Comparison of ENCODE assay signal across 8 mouse cellular contexts in the genomic region with DNA sequence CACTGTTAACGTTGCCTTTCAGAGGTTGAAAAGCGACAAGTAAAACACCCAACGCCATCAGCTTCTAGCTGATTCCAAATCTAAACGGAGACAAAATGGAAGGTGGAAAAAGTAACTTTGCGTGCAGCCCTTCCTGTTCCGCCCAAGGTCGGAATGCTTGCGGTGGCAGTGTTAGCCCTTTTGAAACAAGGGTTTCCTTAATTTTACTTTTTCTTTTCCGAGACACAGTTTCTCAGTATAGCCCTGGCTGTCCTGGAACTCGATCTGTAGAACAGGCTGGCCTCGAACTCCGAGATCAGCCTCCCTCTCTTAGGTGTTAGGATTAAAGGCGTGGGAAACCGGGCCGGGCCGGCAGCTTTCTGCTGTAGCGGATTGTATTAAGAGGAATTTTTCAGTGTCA. TPM values are rescaled to one million over a fixed set of nuclear protein-coding genes. Genes with fewer than 3 reads are reported as not detected.
DNase-seq lines count a peak whose midpoint lies in the region; ATAC-seq and TF ChIP-seq lines count a peak whose summit lies in the region.

No protein-coding gene starts in this region.

- H3K4me1 ChIP-seq in testis, adult 2 months (ENCODE audit: control insufficient read depth, insufficient read depth, low read length): peaks cover 7% of the 10 kb centered on the region

- DNase-seq in cerebellum, adult 9-10 months: peak; percentile 45
- DNase-seq in 3T3-L1 (ENCODE audit: low read depth, low spot score): peak; percentile 45
- DNase-seq in c-Kit-positive CD71-negative TER-119-negative erythroid progenitor cells, embryonic 14.5 days (ENCODE audit: low read depth): peak; percentile 33
- peak; percentile 28 for DNase-seq in heart, postnatal 4 days
- peak; percentile 50 to 64 for DNase-seq in kidney, postnatal 4 days

- no peak for TF ChIP-seq POLR2A in testis, adult 2 months (IDR thresholded peaks at IDR 0.05; ENCODE audit: control insufficient read depth, low read depth, low read length)

- no peaks in the 10 kb centered on the region for H3K36me3 ChIP-seq in macrophage (ENCODE audit: inconsistent target)
- H3K36me3 ChIP-seq in testis, adult 2 months (ENCODE audit: control insufficient read depth, insufficient read depth, low read length): no peaks in the 10 kb centered on the region

- WGBS in macrophage (ENCODE audit: missing documents): 1% methylated on average over 17 of the region's 17 CpGs

- H3K27me3 ChIP-seq in testis, adult 2 months (ENCODE audit: control insufficient read depth, insufficient read depth, low read length): no peaks in the 10 kb centered on the region

- H3K79me2 ChIP-seq in macrophage (ENCODE audit: inconsistent target): peaks cover 54% of the 10 kb centered on the region

- peak overlapping the region; percentile 98 for H3K4me3 ChIP-seq in macrophage (ENCODE audit: inconsistent target)
- H3K4me3 ChIP-seq in testis, adult 2 months (ENCODE audit: control insufficient read depth, low read depth, low read length): peak overlapping the region; percentile 97

- H3K27ac ChIP-seq in macrophage: peak overlapping the region; percentile 83
- H3K27ac ChIP-seq in testis, adult 2 months (ENCODE audit: control insufficient read depth, insufficient read depth, low read depth, low read length): peak overlapping the region; percentile 93

- ATAC-seq in cerebellum, adult (ENCODE audit: insufficient number of reproducible peaks, low FRiP score, low TSS enrichment): no peak

- no peak for TF ChIP-seq CTCF in testis, adult 2 months (IDR thresholded peaks at IDR 0.05; ENCODE audit: control insufficient read depth, insufficient read depth, insufficient replicate concordance, low read depth, low read length)

RNA-seq across cellular contexts. Expression of gene C1d, which starts 0.5 kb away (rescaled TPM):
- 10 to 100 TPM; 38.8 to 45.1 TPM for total RNA-seq in heart, postnatal 4 days (2021)
- 10 to 100 TPM in 24 of 26 experiments, 1 to 10 TPM in 2; 4.2 to 46.3 (median 26.4) TPM for total RNA-seq in macrophage (2018; cell fraction: chromatin; rRNA removed)
- 10 to 100 TPM; 20.6 to 43.7 (median 29.0) TPM for total RNA-seq in macrophage (2018; cell fraction: cytosol; rRNA removed)
- total RNA-seq in macrophage (2018; cell fraction: nucleus; rRNA removed): 10 to 100 TPM in 16 of 26 experiments, 1 to 10 TPM in 10; 3.7 to 30.8 (median 13.7) TPM
- polyA plus RNA-seq in macrophage (2018): 28.2 to 74.3 TPM (median 57.3 TPM) in 3 replicates
- polyA plus RNA-seq in testis, adult 2 months (2012; rRNA removed): 11.8 and 12.4 TPM in 2 replicates

RNA-seq across cellular contexts. Expression of gene Pno1, which starts 46.5 kb away (rescaled TPM):
- total RNA-seq in heart, postnatal 4 days (2021): 10 to 100 TPM; 33.2 to 35.8 TPM
- total RNA-seq in macrophage (2018; cell fraction: chromatin; rRNA removed): 10 to 100 TPM in 11 of 26 experiments, 1 to 10 TPM in 14, not detected in 1; 1.4 to 17.2 (median 9.5) TPM
- total RNA-seq in macrophage (2018; cell fraction: cytosol; rRNA removed): 10 to 100 TPM; 37.5 to 71.4 (median 50.7) TPM
- total RNA-seq in macrophage (2018; cell fraction: nucleus; rRNA removed): 10 to 100 TPM in 20 of 26 experiments, 1 to 10 TPM in 6; 3.4 to 28.4 (median 11.5) TPM
- 41.0 to 99.3 TPM (median 53.7 TPM) in 3 replicates for polyA plus RNA-seq in macrophage (2018)
- polyA plus RNA-seq in testis, adult 2 months (2012; rRNA removed): 5.0 and 5.6 TPM in 2 replicates
